ENCODE assay signal across 26 mouse cellular contexts in genomic region chr10:88877421-88877820, GRCm38 (mm10). TPM values are rescaled to one million over a fixed set of nuclear protein-coding genes. Genes with fewer than 3 reads are reported as not detected.
A peak's percentile ranks its signal among the peaks of the same experiment; 100 is the strongest.
DNase-seq lines count a peak whose midpoint lies in the region; TF ChIP-seq lines count a peak whose summit lies in the region.
"Had no signal": no experiment of that assay in that cellular context is flagged by ENCODE, and none has a peak within 500 bp of the region (broad histone marks: within the 10 kb centered on the region; RNA-seq: fewer than 3 reads in every experiment).

No protein-coding gene starts in this region.

- no peak for TF ChIP-seq CTCF in MEL (IDR thresholded peaks at IDR 0.05 in 2 of 3, conservative IDR thresholded peaks at IDR 0.05 in 1 of 3; ENCODE audit: control insufficient read depth in 1 of 3, insufficient read depth in 1 of 3, low read depth in 2 of 3, low read length in 3 of 3, poor library complexity in 1 of 3, severe bottlenecking in 1 of 3)
- TF ChIP-seq CTCF in heart, adult 2 months (IDR thresholded peaks at IDR 0.05), result no peak

- H3K4me3 ChIP-seq in MEL (ENCODE audit: control insufficient read depth in 1 of 2, insufficient read depth in 1 of 2, low read depth in 2 of 2, low read length in 2 of 2), result no peak overlapping the region
- no peak overlapping the region for H3K4me3 ChIP-seq in heart, adult 2 months
- H3K4me3 ChIP-seq: forebrain, embryonic 10.5 days; forebrain, embryonic 13.5 days; heart, embryonic 10.5 days; hindbrain, embryonic 12.5 days; hindbrain, embryonic 15.5 days had no signal

- no peaks in the 10 kb centered on the region for H3K9me3 ChIP-seq in MEL (replicated peaks; ENCODE audit: insufficient read depth, low read length)
- H3K9me3 ChIP-seq: forebrain, embryonic 10.5 days; forebrain, embryonic 13.5 days; heart, embryonic 10.5 days; hindbrain, embryonic 12.5 days; hindbrain, embryonic 15.5 days had no signal

- no peaks in the 10 kb centered on the region for H3K79me2 ChIP-seq in MEL (ENCODE audit: control insufficient read depth, insufficient read depth, low read length, poor library complexity)
- H3K79me2 ChIP-seq in heart, adult 2 months (replicated peaks; ENCODE audit: control insufficient read depth, insufficient read depth, low read length), result no peaks in the 10 kb centered on the region

- no peak overlapping the region for H3K9ac ChIP-seq in MEL (ENCODE audit: control insufficient read depth, low read depth, low read length, poor library complexity, severe bottlenecking)
- H3K9ac ChIP-seq in heart, adult 2 months (ENCODE audit: low read depth, low read length), result no peak overlapping the region
- H3K9ac ChIP-seq: forebrain, embryonic 13.5 days; hindbrain, embryonic 12.5 days; hindbrain, embryonic 15.5 days had no signal

- no peak for TF ChIP-seq POLR2A in MEL (IDR thresholded peaks at IDR 0.05; ENCODE audit: control insufficient read depth in 1 of 2, insufficient read depth in 1 of 2, low read depth in 1 of 2, low read length in 2 of 2, poor library complexity in 1 of 2)
- no peak for TF ChIP-seq POLR2A in heart, adult 2 months (IDR thresholded peaks at IDR 0.05; ENCODE audit: insufficient read depth, low read depth, low read length)

- intact Hi-C loops in left cerebral cortex, postnatal 10 days (cut with DNase I), result no loop called here
- intact Hi-C loops in heart, adult 2 months (cut with DNase I), result no loop called here

- H3K4me1 ChIP-seq in MEL (ENCODE audit: control insufficient read depth in 1 of 2, insufficient read depth in 2 of 2, low read length in 2 of 2), result peaks cover 0 to 11% of the 10 kb centered on the region in 2 experiments; a peak in 1 of 4 replicates
- no peaks in the 10 kb centered on the region for H3K4me1 ChIP-seq in heart, adult 2 months (ENCODE audit: control insufficient read depth, insufficient read depth, low read length)
- H3K4me1 ChIP-seq: forebrain, embryonic 10.5 days; forebrain, embryonic 13.5 days; heart, embryonic 10.5 days; hindbrain, embryonic 12.5 days; hindbrain, embryonic 15.5 days had no signal

- TF ChIP-seq EP300 in MEL (IDR thresholded peaks at IDR 0.05; ENCODE audit: low read depth in 1 of 2, low read length in 2 of 2), result no peak
- TF ChIP-seq EP300 in heart, adult 2 months (IDR thresholded peaks at IDR 0.05; ENCODE audit: insufficient read depth, low read depth, low read length), result no peak

- TF ChIP-seq RAD21 in MEL (IDR thresholded peaks at IDR 0.05; ENCODE audit: low read depth, low read length), result no peak

- peaks cover 0 to 4% of the 10 kb centered on the region in 2 experiments; a peak in 2 of 4 replicates for H3K36me3 ChIP-seq in MEL (ENCODE audit: control insufficient read depth in 1 of 2, insufficient read depth in 2 of 2, low read length in 2 of 2)
- H3K36me3 ChIP-seq in heart, adult 2 months (ENCODE audit: control insufficient read depth, insufficient read depth, low read length), result no peaks in the 10 kb centered on the region
- H3K36me3 ChIP-seq: forebrain, embryonic 10.5 days; heart, embryonic 10.5 days; hindbrain, embryonic 12.5 days; hindbrain, embryonic 15.5 days had no signal

- no peaks in the 10 kb centered on the region for H3K27me3 ChIP-seq in MEL (ENCODE audit: control insufficient read depth in 1 of 2, insufficient read depth in 2 of 2, low read length in 2 of 2)
- no peaks in the 10 kb centered on the region for H3K27me3 ChIP-seq in heart, adult 2 months (ENCODE audit: control insufficient read depth, insufficient read depth, low read length)
- H3K27me3 ChIP-seq: forebrain, embryonic 13.5 days; hindbrain, embryonic 12.5 days; hindbrain, embryonic 15.5 days had no signal

- no peak overlapping the region for H3K27ac ChIP-seq in MEL (ENCODE audit: control insufficient read depth, low read depth, low read length)
- no peak overlapping the region for H3K27ac ChIP-seq in heart, adult 2 months
- H3K27ac ChIP-seq: forebrain, embryonic 10.5 days; forebrain, embryonic 13.5 days; heart, embryonic 10.5 days; hindbrain, embryonic 12.5 days; hindbrain, embryonic 15.5 days had no signal

- 69% methylated on average over 7 of the region's 7 CpGs for WGBS in heart, adult 2 months

- peak; percentile 7 to 15 for DNase-seq in left cerebral cortex, adult 18-20 months (ENCODE audit: low spot score in 2 of 2)
- no peak for DNase-seq in left cerebral cortex, postnatal 10 days (ENCODE audit: extremely low spot score in 1 of 2, low spot score in 2 of 2)
- DNase-seq in right cerebral cortex, adult 18-20 months, result peak; percentile 25
- DNase-seq in right cerebral cortex, postnatal 36 days (ENCODE audit: low spot score in 2 of 2), result no peak
- DNase-seq in MEL (ENCODE audit: low read depth, low spot score), result peak; percentile 16
- peak; percentile 27 for DNase-seq in telencephalon, adult 2 months (ENCODE audit: low read depth, low spot score)
- no peak for DNase-seq in heart, adult 2 months
- DNase-seq: adrenal gland, adult 8-10 months; adrenal gland, postnatal 25 days; B cell, adult 2 months; cerebellum, adult 18-20 months; cerebellum, adult 9-10 months; cerebellum, postnatal 14 days; gastrocnemius, postnatal 25 days; heart, adult 18-20 months had no signal

TF ChIP-seq in MEL, 35 proteins besides CTCF, POLR2A, EP300 and RAD21:
- TF ChIP-seq GATA1 (IDR thresholded peaks at IDR 0.05; ENCODE audit: low read depth, low read length) (peak; percentile 28; the same call in 1 of the 2 replicates), HCFC1 (IDR thresholded peaks at IDR 0.05; ENCODE audit: low read depth, low read length) (no peak), ZMIZ1 (IDR thresholded peaks at IDR 0.05; ENCODE audit: low read depth, low read length) (no peak)

RNA-seq across cellular contexts. Expression of gene Slc5a8, which starts 8.4 kb away (rescaled TPM):
- not detected for total RNA-seq in left cerebral cortex, adult 18-20 months (2021)
- under 1 TPM; 0.06 to 0.09 TPM for total RNA-seq in left cerebral cortex, postnatal 10 days (2021)
- total RNA-seq in MEL (2012; rRNA removed), result not detected in 2 replicates
- polyA plus RNA-seq in MEL (2012; ENCODE audit: insufficient read depth in 1 of 2, insufficient read length in 2 of 2, low read depth in 1 of 2, low replicate concordance in 2 of 2, missing spikeins in 1 of 2), result not detected
- total RNA-seq in heart, adult 2 months (2021), result not detected
- polyA plus RNA-seq in heart, adult 2 months (2012; rRNA removed), result 0.23 TPM in 1 of 2 replicates, not detected in the other
- total RNA-seq: gastrocnemius, adult 8-10 months; gastrocnemius, postnatal 25 days; heart, postnatal 25 days; hematopoietic stem cell, adult 5-6 weeks had no signal
- polyA plus RNA-seq: activated CD4-positive, CD25-positive, alpha-beta regulatory T cell, adult 4 months; forebrain, embryonic 13.5 days; heart, embryonic 14.5 days; heart, postnatal 0 days had no signal

RNA-seq across cellular contexts. Expression of gene Utp20, which starts 50.8 kb away (rescaled TPM):
- 10 to 100 TPM; 18.2 to 18.5 TPM for total RNA-seq in left cerebral cortex, adult 18-20 months (2021)
- 10 to 100 TPM; 21.3 to 23.2 TPM for total RNA-seq in left cerebral cortex, postnatal 10 days (2021)
- total RNA-seq in MEL (2012; rRNA removed), result 60.6 and 62.8 TPM in 2 replicates
- 100 to 1,000 TPM in 1 of 2 experiments, 10 to 100 TPM in 1; 56.5 to 138 TPM for polyA plus RNA-seq in MEL (2012; ENCODE audit: insufficient read depth in 1 of 2, insufficient read length in 2 of 2, low read depth in 1 of 2, low replicate concordance in 2 of 2, missing spikeins in 1 of 2)
- total RNA-seq in heart, adult 2 months (2021), result 10 to 100 TPM; 11.1 to 12.8 TPM
- polyA plus RNA-seq in heart, adult 2 months (2012; rRNA removed), result 3.4 and 6.5 TPM in 2 replicates

Comparison
In these comparisons a context has a peak if more than half of its experiments do, and no peak if none do; other contexts are left out.
1. DNase-seq: peak in left cerebral cortex, adult 18-20 months (2 of 2), right cerebral cortex, adult 18-20 months (single experiment), MEL (single experiment) and telencephalon, adult 2 months (single experiment); none in left cerebral cortex, postnatal 10 days (0 of 2), right cerebral cortex, postnatal 36 days (0 of 2) and heart, adult 2 months (0 of 2).